Mouse (Mus musculus) spleen, adult 2 months (tissue): Measurements from ENCODE around the gene Spem1. TPM values are rescaled to one million over a fixed set of nuclear protein-coding genes. Genes with fewer than 3 reads are reported as not detected.
"Not testable (repeated sequence)": the region's sequence is repeated elsewhere in the genome, so short reads cannot be mapped to it uniquely, and the experiment has no call there.

ENCODE experiments used
- DNase-seq, 2 experiments: peaks; one replicate each; pipeline versions ENCODE4 v3.0.0 to v3.0.0-alpha.2; 2012 to 2021; ENCODE audit warnings: low spot score in 2 of 2, low read depth in 1 of 2
- H3K27ac ChIP-seq: fragments of 200-500 bp; 2 replicates; pipeline ENCODE4 v1.5.1; 2012; ENCODE audit warnings: low read length, inconsistent platforms; ENCODE audit not compliant: insufficient read depth
- H3K27me3 ChIP-seq: fragments of 200-500 bp; 2 replicates; pipeline ENCODE4 v1.6.1; 2012; ENCODE audit warnings: mild to moderate bottlenecking, moderate library complexity, low read length, inconsistent platforms; ENCODE audit not compliant: control insufficient read depth, insufficient read depth
- H3K36me3 ChIP-seq: fragments of 200-500 bp; 2 replicates; pipeline ENCODE4 v1.6.1; 2012; ENCODE audit warnings: mild to moderate bottlenecking, low read length, inconsistent platforms; ENCODE audit not compliant: control insufficient read depth, insufficient read depth
- H3K4me1 ChIP-seq: fragments of 200-500 bp; 2 replicates; pipeline ENCODE4 v1.6.1; 2011; ENCODE audit warnings: inconsistent platforms; ENCODE audit not compliant: control insufficient read depth, insufficient read depth, insufficient read length
- H3K4me3 ChIP-seq: fragments of 200-500 bp; 2 replicates; pipeline ENCODE4 v1.5.1; 2011; ENCODE audit warnings: mild to moderate bottlenecking, inconsistent platforms; ENCODE audit not compliant: insufficient read depth, insufficient read length; ENCODE audit errors: extremely low read depth
- CTCF ChIP-seq: fragments of 200-500 bp; IDR thresholded peaks from 2 replicates; pipeline ENCODE4 v1.5.1; 2011; ENCODE audit warnings: mild to moderate bottlenecking, inconsistent platforms; ENCODE audit not compliant: insufficient read depth, insufficient read length, insufficient replicate concordance; ENCODE audit errors: extremely low read depth
- POLR2A ChIP-seq: fragments of 200-500 bp; IDR thresholded peaks from 2 replicates; pipeline ENCODE4 v1.6.1; 2011; ENCODE audit warnings: low read depth, low read length, inconsistent platforms
- WGBS: fragments of 180-500 bp; shearing (Covaris S2); methylation state at CpG from one replicate; pipeline ENCODE4 v1.1.7; 2018; 5-methylcytosine and 5-hydroxymethylcytosine counted together
- polyA plus RNA-seq: library from polyadenylated mRNA; depleted of rRNA; stranded (reverse); fragments of >200 nt; gene quantifications from 2 replicates; pipeline ENCODE4 v1.2.3, GENCODE M21; 2012; rRNA removed

The Spem1 gene
- not detected in 2 replicates for polyA plus RNA-seq

DNA sequence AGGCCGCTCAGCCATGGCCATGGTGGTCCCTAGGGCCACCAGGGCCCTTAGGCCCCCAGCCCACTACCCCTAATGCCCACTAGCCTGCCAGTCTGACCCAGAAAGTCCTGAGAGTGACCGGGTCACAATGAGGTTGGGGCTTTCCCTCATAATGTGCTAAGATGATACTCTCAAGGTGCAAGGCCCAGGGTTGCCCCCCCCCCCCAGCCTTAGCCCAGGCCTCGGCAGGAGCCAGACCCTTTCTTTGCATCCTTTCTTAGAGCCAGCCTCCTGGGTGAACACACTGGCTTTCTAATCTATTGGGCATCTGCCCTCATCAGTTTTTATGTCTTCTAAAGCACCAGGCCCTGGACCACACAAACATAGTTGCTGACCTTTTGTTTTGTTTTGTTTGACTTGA lies at the start of gene Spem1:
Gene Spem1 (minus strand): TSS at position 101 of the 400 bp plus-strand sequence.
- Histone ChIP-seq H3K4me1 (no peaks in the 10 kb centered on the region), H3K27ac (no peak within 1 kb of the TSS), H3K4me3 (no peak within 1 kb of the TSS), H3K27me3 (no peaks in the 10 kb centered on the region), H3K36me3 (no peaks in the 10 kb centered on the region)
- TF ChIP-seq CTCF, result no peak
- no peak for TF ChIP-seq POLR2A
- no peak for DNase-seq
- 85% methylated on average over 3 of the region's 3 CpGs for WGBS

DNA sequence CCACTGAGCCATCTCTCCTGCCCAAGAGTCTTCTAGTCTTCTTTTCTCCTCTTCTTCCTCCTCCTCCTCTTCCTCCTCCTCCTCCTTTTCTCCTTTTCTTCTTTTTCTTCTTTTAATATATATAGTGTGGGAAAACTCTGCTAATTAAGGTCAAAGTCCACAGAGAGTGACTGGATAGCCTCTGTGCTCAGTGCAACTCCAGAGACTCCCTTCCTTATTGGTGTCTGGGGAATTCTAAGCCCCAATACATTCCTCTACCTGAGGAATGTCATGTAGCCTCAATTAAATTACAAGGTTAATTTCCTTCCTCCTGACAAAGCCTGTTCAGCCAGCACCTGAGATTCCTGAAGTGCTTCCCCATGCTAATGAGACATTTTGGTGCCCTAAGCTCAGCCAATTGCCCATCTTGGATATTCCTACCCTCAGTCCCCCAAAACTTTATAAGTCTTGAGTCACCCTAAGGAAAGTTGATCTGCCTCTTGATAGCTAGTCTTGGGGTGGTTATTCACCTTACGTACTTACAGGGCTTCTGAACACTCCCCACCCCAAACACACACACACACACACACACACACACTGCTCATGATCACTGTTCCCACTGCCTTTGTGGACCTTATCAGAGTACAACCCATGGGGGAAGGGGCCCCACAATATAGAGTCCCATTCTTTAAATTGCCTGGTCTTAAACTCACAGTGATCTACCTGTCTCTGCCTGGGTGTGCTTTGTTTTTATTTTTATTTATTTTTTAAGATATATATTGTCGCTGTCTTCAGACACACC lies 48.5 kb upstream of the Spem1 start:
- WGBS, result 93% methylated on average over 2 of the region's 2 CpGs

DNA sequence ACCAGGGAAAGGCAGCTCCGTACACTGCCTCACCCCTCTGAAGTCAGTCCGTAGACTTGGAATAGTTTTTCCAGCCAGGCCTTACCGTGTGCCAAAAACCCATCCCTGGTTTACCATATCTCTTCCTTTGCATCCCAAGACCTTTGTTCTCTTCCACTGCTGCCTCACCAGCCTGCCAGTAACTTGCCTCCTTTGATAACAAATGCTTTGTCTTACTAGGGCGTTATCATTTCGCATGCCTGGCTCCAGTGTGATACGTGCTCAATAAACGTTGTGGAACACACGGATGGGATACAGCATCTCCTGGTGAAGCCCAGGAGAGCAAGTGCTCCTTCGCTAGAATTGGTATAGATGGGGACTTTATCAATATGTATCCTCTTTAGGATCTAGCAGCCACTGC lies 45.4 kb upstream of the Spem1 start:
- H3K36me3 ChIP-seq, result no peaks in the 10 kb centered on the region
- no peak for DNase-seq
- TF ChIP-seq POLR2A (no peak), CTCF (no peak)
- WGBS, result 82% methylated on average over 9 of the region's 9 CpGs
- H3K4me1 ChIP-seq, result no peaks in the 10 kb centered on the region
- no peaks in the 10 kb centered on the region for H3K27me3 ChIP-seq
- no peak overlapping the region for H3K27ac ChIP-seq
- H3K4me3 ChIP-seq, result no peak overlapping the region

More for the DNA sequence above, 48.5 kb upstream of the Spem1 start:
- H3K27ac ChIP-seq, result no peak overlapping the region
- H3K4me3 ChIP-seq, result no peak overlapping the region
- TF ChIP-seq CTCF (no peak), POLR2A (no peak)
- no peaks in the 10 kb centered on the region for H3K4me1 ChIP-seq
- DNase-seq, result no peak
- H3K27me3 ChIP-seq, result no peaks in the 10 kb centered on the region
- H3K36me3 ChIP-seq, result no peaks in the 10 kb centered on the region

DNA sequence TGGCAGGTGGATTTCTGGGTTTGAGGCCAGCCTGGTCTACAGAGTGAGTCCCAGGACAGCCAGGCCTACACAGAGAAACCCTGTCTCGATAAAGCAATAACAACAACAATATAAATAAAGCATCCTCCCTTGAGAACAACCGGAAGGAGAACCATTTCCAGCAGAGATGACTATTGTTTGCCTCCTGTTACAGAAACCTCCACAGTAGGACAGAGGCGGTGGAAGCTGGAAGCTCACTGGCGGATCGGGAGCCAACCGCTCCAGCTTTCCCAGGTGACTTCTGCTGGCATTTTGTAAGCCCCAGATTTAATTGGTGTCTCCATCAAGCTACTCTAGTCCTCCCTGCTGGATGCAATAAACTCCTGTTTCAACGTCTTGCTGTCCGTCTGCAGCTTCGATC lies 43.6 kb upstream of the Spem1 start:
- no peak overlapping the region for H3K27ac ChIP-seq
- WGBS, result 92% methylated on average over 9 of the region's 9 CpGs

DNA sequence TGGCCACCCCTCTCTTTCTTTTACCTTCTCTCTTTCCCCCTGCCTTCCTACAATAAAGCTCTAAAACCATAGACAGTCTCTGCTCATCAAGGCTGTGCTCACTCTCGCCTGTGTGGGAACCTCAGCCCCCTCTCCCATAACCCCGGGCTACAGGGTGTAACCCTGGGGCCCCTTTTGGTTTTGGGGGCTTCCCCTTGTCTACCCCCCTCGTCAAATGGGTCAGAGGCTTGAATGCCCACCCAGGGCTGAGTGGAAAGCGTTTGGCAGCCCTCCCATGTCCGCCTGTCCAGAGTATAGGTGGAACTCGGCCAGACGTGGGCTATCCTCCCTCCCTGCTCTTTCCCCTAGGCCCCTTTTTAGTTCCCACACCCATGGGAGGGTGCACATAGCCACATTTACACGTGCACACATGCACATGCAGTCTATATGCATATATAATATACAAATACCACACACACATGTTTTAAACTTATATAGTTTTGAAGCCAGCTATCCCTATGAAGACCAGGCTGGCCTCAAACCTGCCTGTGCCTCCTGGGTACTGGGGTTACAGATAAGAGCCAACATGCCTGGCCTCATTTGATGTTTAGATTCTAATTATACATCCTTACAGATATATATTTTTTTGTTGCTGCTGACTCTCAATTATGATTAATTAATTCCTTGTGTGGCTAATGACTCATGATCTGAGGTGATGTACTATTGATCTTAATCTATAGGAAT lies 42.3 kb upstream of the Spem1 start:
- TF ChIP-seq CTCF, result no peak
- no peak for TF ChIP-seq POLR2A
- 50% methylated on average over 8 of the region's 8 CpGs for WGBS
- H3K4me1 ChIP-seq, result no peaks in the 10 kb centered on the region
- H3K4me3 ChIP-seq, result no peak overlapping the region
- no peaks in the 10 kb centered on the region for H3K27me3 ChIP-seq
- H3K36me3 ChIP-seq, result no peaks in the 10 kb centered on the region
- DNase-seq, result no peak
- H3K27ac ChIP-seq, result no peak overlapping the region

More for the DNA sequence above, 43.6 kb upstream of the Spem1 start:
- Histone ChIP-seq H3K27me3 (no peaks in the 10 kb centered on the region), H3K4me1 (no peaks in the 10 kb centered on the region), H3K4me3 (no peak overlapping the region), H3K36me3 (no peaks in the 10 kb centered on the region)
- no peak for DNase-seq
- TF ChIP-seq POLR2A, result no peak

DNA sequence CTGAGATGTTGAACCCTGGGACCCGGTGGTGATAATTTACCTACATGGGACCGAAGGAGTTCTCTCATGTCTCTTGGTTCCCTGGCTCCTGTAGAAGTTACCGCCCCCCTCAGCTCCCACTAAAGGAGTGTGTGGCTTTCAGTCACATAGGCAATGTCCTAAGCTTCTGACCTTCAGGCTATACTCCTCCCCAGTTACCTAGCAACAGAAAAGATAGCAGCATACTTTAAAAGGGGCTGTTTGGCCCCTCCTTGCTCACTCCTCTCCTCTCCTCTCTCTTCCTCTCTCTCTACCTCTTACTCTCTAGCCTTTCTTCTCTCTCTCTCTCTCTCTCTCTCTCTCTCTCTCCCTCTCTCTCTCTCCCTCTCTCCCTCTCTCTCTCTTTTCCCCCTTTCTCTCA lies 41.7 kb upstream of the Spem1 start:
- H3K4me3 ChIP-seq, DNase-seq, H3K27me3 ChIP-seq, H3K4me1 ChIP-seq, H3K27ac ChIP-seq, H3K36me3 ChIP-seq: not testable (repeated sequence)
- 95% methylated on average over 3 of the region's 3 CpGs for WGBS
